Mouse (Mus musculus) brain, embryonic 14.5 days (tissue): Measurements from ENCODE around the gene Zfp423. TPM values are rescaled to one million over a fixed set of nuclear protein-coding genes. Genes with fewer than 3 reads are reported as not detected.

ENCODE experiments used
- DNase-seq: peaks from one replicate; pipeline ENCODE4 v3.0.0-alpha.2; 2011; ENCODE audit warnings: low read depth
- CTCF ChIP-seq: fragments of 200-500 bp; IDR thresholded peaks from 2 replicates; pipeline ENCODE4 v1.5.1; 2012; ENCODE audit warnings: inconsistent platforms, mild to moderate bottlenecking, moderate library complexity, borderline replicate concordance; ENCODE audit not compliant: insufficient read depth, insufficient read length; ENCODE audit errors: extremely low read depth
- POLR2A ChIP-seq: fragments of 200-500 bp; IDR thresholded peaks from 2 replicates; pipeline ENCODE4 v1.6.1; 2012; ENCODE audit warnings: mild to moderate bottlenecking, inconsistent platforms, borderline replicate concordance; ENCODE audit not compliant: poor library complexity, insufficient read depth, insufficient read length, severe bottlenecking; ENCODE audit errors: extremely low read depth
- polyA plus RNA-seq: library from polyadenylated mRNA; depleted of rRNA; stranded (reverse); fragments of >200 nt; gene quantifications from 2 replicates; pipeline ENCODE4 v1.2.3, GENCODE M21; 2012

Gene Zfp423
- polyA plus RNA-seq, 1 experiment, result 113 TPM

- DNase-seq, result no peak
- TF ChIP-seq CTCF, result no peak
- TF ChIP-seq POLR2A, result no peak
Measured at GRCm38 (mm10) chr8:87672214-87672613, 287.2 kb downstream of the Zfp423 start.

- TF ChIP-seq CTCF (no peak), POLR2A (no peak)
- peak; percentile 67 for DNase-seq
Measured at GRCm38 (mm10) chr8:87671209-87671970, 288.0 kb downstream of the Zfp423 start.

- no peak for TF ChIP-seq POLR2A
- no peak for DNase-seq
Measured at GRCm38 (mm10) chr8:87670232-87670631, 289.2 kb downstream of the Zfp423 start.

GRCm38 (mm10) chr8:87668736-87669135 lies 290.7 kb downstream of the Zfp423 start:
- TF ChIP-seq CTCF, result no peak
- no peak for TF ChIP-seq POLR2A
- DNase-seq, result peak; percentile 76

- TF ChIP-seq POLR2A, result no peak
- TF ChIP-seq CTCF, result no peak
- peak; percentile 95 for DNase-seq
Measured at GRCm38 (mm10) chr8:87667914-87668643, 291.3 kb downstream of the Zfp423 start.

- peak; percentile 73 for DNase-seq
- TF ChIP-seq POLR2A, result no peak
- TF ChIP-seq CTCF, result no peak
Measured at GRCm38 (mm10) chr8:87667297-87667696, 292.1 kb downstream of the Zfp423 start.

- no peak for TF ChIP-seq POLR2A
- no peak for TF ChIP-seq CTCF
- DNase-seq, result no peak
Measured at GRCm38 (mm10) chr8:87665337-87665736, 294.1 kb downstream of the Zfp423 start.

- TF ChIP-seq CTCF, result no peak
- no peak for TF ChIP-seq POLR2A
- no peak for DNase-seq
Measured at GRCm38 (mm10) chr8:87664217-87664509, 295.2 kb downstream of the Zfp423 start.

GRCm38 (mm10) chr8:87663349-87664216 lies 295.8 kb downstream of the Zfp423 start:
- peak; percentile 84 for DNase-seq

GRCm38 (mm10) chr8:87662811-87663341 lies 296.5 kb downstream of the Zfp423 start:
- TF ChIP-seq CTCF (no peak), POLR2A (no peak)
- DNase-seq, result peak; percentile 84

More at GRCm38 (mm10) chr8:87663349-87664216, 295.8 kb downstream of the Zfp423 start:
- peak; percentile 91 for TF ChIP-seq CTCF
- no peak for TF ChIP-seq POLR2A

- DNase-seq, result peak; percentile 76
Measured at GRCm38 (mm10) chr8:87662307-87662771, 297.1 kb downstream of the Zfp423 start.

More at GRCm38 (mm10) chr8:87662307-87662771, 297.1 kb downstream of the Zfp423 start:
- TF ChIP-seq CTCF, result no peak
- TF ChIP-seq POLR2A, result no peak
